Mouse (Mus musculus): ENCODE data around the gene Ubr3.
"Not testable (repeated sequence)": the region's sequence is repeated elsewhere in the genome, so short reads cannot be mapped to it uniquely, and the experiment has no call there.

The Ubr3 gene

DNA sequence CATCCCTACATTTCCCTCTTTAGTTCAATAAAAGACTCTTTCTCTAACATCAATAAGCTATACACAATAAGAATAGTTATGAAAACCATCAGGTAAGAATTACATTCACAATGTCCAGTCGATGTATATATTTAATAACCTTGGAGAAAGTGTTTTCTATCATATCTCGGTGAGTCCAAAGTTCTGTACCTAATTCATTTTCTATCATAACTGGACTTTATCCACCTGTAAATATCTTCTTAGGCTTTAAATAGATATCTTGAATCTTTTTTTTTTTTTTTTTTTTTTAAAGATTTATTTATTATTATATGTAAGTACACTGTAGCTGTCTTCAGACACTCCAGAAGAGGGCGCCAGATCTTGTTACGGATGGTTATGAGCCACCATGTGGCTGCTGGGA lies 10.3 kb downstream of the Ubr3 start:
- DNase-seq (ENCODE audit: low read depth, low spot score) = not testable (repeated sequence)

- no peak for DNase-seq (ENCODE audit: low read depth, low spot score)
Observed at GRCm38 (mm10) chr2:69912801-69913200, 15.8 kb downstream of the Ubr3 start.

- DNase-seq (ENCODE audit: low read depth, low spot score) = no peak
Observed at GRCm38 (mm10) chr2:69917301-69917700, 20.3 kb downstream of the Ubr3 start.

DNA sequence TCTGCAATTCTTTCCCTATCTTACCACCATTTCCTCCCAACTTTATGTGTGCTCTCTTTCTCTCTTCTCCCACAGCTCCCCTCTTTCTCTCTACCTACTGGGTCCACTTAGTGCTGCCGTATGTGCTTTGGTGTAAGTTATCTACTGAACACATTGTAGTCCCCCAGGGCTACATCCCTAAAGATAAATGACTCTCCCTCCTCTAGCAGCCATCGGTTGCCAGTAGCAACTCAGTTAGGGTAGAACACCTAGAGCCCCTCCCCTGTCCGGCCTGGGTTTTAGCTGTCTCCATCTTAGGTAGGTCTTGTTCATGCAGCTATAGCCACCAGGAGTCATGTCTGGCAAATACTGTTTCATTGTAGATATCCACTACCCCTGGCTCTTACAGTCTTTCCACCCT lies 27.9 kb downstream of the Ubr3 start:
- no peak for DNase-seq (ENCODE audit: low read depth, low spot score)

GRCm38 (mm10) chr2:69936331-69936730 lies 39.3 kb downstream of the Ubr3 start:
- no peak for DNase-seq (ENCODE audit: low read depth, low spot score)

GRCm38 (mm10) chr2:69939226-69939625 lies 42.2 kb downstream of the Ubr3 start:
- no peak for DNase-seq (ENCODE audit: low read depth, low spot score)

- no peak for DNase-seq (ENCODE audit: low read depth, low spot score)
Observed at GRCm38 (mm10) chr2:69939649-69940048, 42.6 kb downstream of the Ubr3 start.

DNA sequence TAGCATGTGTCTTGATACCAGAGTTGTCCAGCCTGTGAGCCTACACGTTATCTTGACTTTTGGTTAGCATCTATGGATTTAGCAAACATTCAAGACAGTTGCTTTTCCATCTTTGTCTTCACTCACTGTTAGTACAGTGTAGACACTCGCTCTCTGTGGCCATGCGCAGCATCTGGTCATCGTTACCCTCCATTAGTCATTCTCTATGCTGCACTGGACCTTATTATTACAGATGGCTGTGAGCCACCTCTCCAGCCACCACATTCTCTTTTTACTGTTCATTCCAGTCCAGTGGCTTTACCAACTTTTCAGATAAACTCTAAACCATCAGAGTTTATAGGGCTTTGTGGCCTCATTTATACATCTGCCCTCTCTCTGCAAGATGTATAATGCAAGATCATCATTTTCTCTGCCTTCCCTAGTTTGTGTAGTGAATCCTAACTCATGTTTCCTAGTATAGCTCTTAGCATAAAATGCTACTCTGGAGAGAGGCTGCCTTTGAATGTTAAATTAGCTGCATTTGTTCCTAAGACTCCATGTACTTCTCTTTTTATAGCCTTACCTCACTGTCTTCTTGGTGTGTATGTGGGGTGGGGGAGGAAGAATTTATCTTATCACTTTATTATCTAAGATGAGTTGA lies 44.5 kb downstream of the Ubr3 start:
- DNase-seq (ENCODE audit: low read depth, low spot score) = peak; percentile 12

- DNase-seq (ENCODE audit: low read depth, low spot score) = no peak
Observed at GRCm38 (mm10) chr2:69952849-69953248, 55.8 kb downstream of the Ubr3 start.

- peak; percentile 11 for DNase-seq (ENCODE audit: low read depth, low spot score)
Observed at GRCm38 (mm10) chr2:69955635-69956034, 58.6 kb downstream of the Ubr3 start.

DNA sequence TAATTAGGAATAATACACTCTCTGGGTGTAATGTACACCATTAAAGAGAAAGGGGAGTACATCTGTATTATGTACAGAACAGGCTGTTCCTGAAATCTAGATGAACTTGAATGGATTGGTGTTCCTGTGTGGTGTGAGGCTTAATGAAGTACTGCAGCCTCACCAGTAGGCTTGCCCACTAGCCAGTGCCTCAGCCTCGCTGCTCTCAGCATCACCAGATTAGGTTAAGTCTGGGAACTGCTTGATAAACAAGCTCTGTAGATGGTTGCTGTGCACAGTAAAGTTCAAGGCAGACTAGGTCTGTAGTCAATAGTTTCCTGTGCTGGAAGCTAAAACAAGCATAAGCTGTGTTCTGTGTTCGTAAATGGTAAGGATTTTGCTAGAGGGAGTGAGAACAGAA lies 60.6 kb downstream of the Ubr3 start:
- DNase-seq (ENCODE audit: low read depth, low spot score) = no peak

DNA sequence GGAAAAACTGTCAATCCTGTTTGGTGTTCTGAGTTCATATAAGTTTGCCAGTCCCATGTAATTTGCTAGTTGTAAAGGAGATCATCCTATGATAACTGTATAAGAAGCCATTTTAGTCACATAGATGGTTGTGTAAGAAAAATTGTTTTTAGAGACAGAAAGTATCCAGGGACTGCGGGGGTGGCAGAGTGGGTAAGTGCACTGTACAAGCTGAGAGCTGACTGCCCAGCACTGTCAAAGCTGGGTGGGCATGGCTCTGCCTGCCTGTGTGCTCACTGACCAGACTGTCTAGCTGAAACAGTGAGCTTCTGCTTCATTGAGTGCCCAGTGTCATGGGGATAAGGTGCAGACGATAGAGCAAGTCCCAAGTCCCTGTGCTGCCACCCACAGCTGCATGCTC lies 77.8 kb downstream of the Ubr3 start:
- DNase-seq (ENCODE audit: low read depth, low spot score) = no peak

DNA sequence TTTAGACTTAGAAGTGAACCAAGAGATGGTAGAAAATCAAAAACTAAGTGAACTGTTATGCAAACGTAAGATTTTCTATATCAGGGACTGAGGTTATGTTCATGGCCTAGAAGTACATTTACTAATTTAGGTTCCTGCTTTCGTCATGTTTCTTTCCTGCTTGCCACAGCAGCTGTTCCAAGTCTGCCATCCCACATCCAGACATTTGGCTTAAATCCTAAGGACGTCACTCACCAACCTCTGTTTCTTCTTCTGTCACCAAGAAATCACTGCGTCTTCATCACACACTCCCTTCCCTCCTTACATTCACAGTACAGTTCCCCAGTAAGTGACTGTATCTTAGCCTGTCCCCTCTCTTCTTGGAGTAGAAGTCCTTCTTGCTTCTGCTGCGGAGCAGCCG lies 92.2 kb downstream of the Ubr3 start:
- no peak for DNase-seq (ENCODE audit: low read depth, low spot score)

GRCm38 (mm10) chr2:69990647-69991046 lies 93.6 kb downstream of the Ubr3 start:
- peak; percentile 2 for DNase-seq (ENCODE audit: low read depth, low spot score)

- not testable (repeated sequence) for DNase-seq (ENCODE audit: low read depth, low spot score)
Observed at GRCm38 (mm10) chr2:69994082-69994736, 97.2 kb downstream of the Ubr3 start.

DNA sequence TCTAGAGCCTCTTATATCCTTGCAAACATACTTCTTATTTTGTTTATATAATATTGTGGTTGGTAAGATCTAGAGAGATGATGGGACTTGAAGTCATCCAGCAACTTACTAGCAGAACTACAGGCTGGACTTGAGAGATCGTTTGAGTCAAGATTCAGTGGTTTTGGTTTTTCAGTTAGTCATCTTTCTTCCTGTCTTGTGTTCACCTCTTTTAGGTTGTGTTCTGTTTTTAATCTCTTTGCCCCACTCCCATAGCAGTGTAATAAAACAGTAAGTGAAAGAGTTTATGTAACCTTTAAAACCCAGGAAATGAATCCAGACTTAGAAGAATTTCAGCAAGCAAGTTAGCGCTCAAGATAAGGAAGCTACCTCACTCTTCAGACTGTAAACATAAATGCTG lies 97.7 kb downstream of the Ubr3 start:
- DNase-seq (ENCODE audit: low read depth, low spot score) = no peak

GRCm38 (mm10) chr2:69999097-69999770 lies 102.2 kb downstream of the Ubr3 start:
- no peak for DNase-seq (ENCODE audit: low read depth, low spot score)

DNA sequence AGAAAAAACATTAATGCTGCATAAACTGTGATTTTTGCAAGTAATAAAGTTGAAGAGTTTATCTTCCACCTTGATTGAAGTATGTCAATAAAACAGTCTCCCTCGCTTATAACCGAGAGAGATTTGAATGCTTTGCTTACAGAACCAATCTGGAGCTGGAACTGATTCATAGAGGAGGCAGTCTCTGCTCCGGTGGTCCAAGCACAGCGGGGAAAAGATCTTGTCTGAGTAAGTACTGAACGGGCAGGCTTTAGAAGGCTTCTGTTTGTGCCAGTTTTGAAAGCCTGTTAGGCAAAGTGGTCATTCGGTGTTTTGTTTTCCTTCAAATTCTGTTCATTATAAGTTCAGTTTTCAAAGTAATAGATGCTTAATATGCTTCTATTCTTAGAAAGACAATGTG lies 103.3 kb downstream of the Ubr3 start:
- no peak for DNase-seq (ENCODE audit: low read depth, low spot score)

DNA sequence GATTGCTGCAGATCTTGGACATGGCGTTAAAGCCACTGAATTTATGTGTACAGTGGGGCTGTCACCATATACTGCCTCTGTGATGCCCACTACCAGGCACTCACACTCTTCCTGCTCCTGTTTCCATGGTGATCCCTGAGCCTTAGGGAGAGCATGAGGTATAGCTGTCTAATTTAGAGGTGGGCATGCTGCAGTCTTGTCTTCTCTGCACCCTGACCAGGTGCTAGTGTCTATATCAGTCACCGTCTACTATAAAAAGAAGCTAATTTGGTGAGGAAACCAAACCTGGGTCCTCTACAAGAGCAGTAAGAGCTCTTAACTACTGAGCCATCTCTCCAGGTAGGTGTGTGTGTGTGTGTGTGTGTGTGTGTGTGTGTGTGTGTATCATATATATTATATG lies 109.4 kb downstream of the Ubr3 start:
- no peak for DNase-seq (ENCODE audit: low read depth, low spot score)

DNA sequence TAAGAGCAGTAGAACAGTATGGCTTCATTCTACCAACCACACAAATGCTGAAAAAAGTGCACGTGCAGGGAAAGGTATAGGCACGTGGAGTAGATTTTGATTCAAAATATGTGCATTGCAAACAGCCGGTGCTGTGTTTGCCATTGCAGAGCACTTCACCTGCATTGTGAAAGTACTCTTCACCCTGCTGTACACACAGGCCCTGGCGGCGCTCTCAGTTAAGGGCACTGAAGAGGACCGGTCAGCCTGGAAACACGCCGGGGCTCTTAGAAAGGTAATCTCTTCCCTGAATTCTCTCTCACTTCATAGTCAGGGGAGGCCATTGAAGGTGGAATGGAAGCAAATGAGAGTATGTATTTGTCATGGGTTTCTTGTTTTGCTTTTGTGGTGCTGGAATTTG lies 115.9 kb downstream of the Ubr3 start:
- DNase-seq (ENCODE audit: low read depth, low spot score) = no peak

- no peak for DNase-seq (ENCODE audit: low read depth, low spot score)
Observed at GRCm38 (mm10) chr2:70018236-70018635, 121.2 kb downstream of the Ubr3 start.

DNA sequence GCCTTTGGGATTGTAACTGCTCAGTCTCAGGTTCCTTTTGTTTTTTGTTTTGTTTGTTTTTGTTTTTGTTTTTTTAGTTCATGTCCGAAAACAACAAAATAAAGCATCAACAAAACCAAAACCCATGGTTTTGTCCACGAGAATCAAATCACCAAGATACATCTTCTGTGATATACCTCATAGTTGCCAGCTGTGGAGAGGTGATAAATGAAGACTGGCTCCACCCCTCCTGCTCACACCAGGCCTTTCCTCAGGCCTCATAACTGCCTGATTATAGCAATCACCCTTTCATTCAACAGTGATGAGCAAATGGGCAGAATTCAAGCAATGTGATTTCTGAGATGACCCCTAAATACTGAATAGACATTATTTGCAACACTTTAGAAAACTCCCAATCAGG lies 127.4 kb downstream of the Ubr3 start:
- DNase-seq (ENCODE audit: low read depth, low spot score) = no peak

GRCm38 (mm10) chr2:70025711-70026110 lies 128.7 kb downstream of the Ubr3 start:
- DNase-seq (ENCODE audit: low read depth, low spot score) = no peak

Data from mesoderm, embryonic 11.5 days (tissue).